Mouse (Mus musculus): ENCODE measurements at regions not wholly inside any gene's neighbourhood (a gene's known extent, or its start where the extent isn't known, plus 50 kb on each side); places are given as distances from the start of the nearest gene placed in this dataset.

DNA sequence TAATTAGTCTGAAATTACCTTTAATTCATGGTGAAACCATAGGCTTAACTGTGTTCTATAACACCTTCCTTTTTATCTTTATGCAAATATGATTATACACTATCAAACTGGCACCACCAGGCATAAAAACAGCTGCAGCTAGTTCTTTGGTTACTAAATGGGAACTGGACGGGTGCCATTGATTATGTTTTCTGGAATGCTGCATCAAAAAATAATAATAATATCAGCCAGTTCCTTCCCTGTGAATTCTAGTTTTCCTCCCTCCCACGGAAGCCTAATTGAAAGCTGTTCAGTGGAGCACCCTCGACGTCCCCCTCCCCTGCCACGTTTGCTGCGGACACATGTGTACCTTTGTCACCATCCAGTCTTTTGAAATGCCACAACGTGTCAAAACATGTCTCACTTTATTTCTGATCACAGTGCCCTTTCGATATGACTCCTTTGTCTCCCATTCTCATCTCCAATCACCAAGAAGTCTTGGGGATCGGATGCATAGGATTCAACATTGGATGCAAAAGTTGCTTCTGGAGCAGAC, 551.5 kb downstream of the Nfib start:
- TF ChIP-seq POLR2A (IDR thresholded peaks at IDR 0.05; ENCODE audit: borderline replicate concordance, extremely low read depth, low read depth, low read length) (no peak), CTCF (IDR thresholded peaks at IDR 0.05; ENCODE audit: insufficient read depth, low read length) (no peak)
